Mouse (Mus musculus) thymus, postnatal 25 days (tissue): ENCODE results near the gene Meox1.

Experiments
- DNase-seq: peaks from one replicate; pipeline ENCODE4 v3.0.0; 2022

The Meox1 gene

GRCm38 (mm10) chr11:101849286-101849685 is 44.9 kb downstream of the Meox1 start:
- no peak for DNase-seq

GRCm38 (mm10) chr11:101847509-101847908 is 46.7 kb downstream of the Meox1 start:
- no peak for DNase-seq

GRCm38 (mm10) chr11:101842773-101843163 is 51.4 kb downstream of the Meox1 start:
- no peak for DNase-seq

GRCm38 (mm10) chr11:101841998-101842772 is 52.0 kb downstream of the Meox1 start:
- DNase-seq, result no peak

- no peak for DNase-seq
Observed at GRCm38 (mm10) chr11:101840405-101840804, 53.8 kb downstream of the Meox1 start.

DNA sequence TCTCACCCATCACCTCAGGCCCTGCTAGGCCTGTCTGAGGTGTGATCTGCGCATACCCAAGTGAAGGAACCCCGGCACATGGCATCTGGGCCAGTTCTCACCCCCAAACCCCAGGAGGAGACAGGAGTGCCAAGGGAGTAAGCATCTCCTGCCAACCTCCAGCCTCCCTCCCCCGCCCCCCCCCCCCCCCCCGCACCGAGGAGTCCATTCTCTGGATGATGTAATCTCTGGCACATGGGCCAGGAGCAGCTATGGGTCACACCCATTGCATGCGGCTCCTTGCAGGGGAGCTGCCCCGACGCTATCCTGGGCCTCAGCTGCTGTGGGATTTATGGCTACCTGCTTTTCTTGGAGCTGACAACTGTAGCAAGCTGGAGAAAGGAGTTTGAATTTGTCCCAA is 54.7 kb downstream of the Meox1 start:
- no peak for DNase-seq

DNA sequence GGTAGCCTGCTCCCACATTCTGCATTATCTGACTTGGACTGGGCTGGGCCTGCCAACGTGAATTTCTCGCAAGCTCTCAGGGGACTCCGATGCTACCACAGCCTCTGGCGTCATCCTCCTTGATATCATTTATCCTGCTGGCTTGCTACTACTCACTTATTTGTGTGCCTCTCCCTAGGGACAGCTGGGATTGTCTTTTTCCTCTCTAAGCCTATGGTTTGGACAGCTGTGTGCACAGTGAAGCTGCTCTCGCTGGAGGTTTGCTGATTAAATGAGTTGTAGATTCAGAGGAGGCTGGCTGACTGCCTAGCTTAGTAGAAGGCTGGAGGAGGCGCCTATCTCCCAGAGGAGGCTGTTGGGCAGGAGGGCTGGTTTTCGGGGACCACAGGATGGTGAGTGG is 62.2 kb downstream of the Meox1 start:
- no peak for DNase-seq

DNA sequence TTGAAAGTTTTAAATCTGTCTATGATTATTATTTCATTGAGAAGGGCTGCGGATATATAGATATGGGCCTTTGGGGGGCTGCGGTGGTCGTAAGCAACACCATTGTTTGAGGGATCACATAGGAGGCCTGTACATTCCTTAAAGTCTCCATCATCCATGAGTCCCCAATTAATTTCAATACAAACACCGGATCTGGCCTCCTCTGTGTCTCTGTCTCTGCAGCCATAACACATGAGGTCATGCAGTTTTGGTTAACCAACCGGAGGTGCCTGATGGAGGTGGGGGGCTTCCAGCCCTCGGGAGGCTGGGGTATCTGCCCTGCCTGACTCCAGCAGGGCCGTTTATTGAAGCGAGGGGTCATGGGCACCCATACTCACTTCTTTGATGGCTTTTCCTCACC is 63.6 kb downstream of the Meox1 start:
- no peak for DNase-seq

DNA sequence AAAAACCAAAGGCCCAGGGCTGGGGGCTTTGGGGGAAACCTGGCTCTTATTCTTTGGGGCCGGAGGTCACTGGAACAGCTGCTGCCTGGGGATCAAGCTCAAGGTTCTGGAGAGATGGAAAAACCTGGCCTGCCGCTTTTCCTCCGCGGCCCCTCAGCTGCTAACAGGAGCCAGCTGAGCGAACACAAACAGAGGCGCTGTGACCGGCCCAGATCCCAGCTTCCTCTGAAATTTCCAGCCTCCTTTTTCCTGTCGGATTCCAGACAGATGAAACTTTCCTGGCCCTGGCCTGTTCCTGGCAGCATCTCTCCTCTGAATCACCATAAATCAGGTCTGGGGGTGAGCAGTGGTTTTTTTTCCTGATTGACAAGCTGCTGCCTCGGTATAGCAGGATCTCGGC is 64.1 kb downstream of the Meox1 start:
- no peak for DNase-seq

- no peak for DNase-seq
Observed at GRCm38 (mm10) chr11:101828718-101829117, 65.5 kb downstream of the Meox1 start.
